In the genomic region with DNA sequence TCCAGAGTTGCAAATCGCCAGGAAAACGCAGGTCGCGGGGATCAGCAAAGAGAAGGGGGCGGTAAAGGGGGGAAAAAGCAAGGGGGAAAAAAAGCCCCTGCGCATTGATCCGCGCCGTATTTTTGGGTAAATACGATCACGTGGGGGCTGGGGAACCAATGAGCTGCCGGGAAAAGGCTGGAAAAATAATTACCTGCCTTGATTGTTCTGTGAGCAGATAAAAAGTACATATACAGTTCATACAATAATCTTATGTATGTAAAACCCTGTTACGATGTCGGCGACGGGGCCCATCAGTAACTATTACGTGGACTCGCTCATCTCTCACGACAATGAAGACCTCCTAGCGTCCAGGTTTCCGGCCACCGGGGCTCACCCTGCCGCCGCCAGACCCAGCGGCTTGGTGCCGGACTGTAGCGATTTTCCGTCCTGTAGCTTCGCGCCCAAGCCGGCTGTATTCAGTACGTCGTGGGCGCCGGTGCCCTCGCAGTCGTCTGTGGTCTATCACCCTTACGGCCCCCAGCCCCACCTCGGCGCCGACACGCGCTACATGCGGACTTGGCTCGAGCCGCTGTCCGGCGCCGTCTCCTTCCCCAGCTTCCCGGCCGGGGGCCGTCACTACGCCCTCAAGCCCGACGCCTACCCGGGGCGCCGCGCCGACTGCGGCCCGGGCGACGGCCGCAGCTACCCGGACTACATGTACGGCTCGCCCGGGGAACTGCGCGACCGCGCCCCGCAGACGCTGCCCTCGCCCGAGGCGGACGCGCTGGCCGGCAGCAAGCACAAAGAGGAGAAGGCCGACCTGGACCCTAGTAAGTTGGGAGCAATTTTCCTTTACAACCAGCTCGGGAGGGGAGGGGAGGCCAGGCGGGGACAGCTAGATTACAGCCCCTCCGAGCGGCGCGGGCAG, we compare ENCODE assay signal across 7 mouse cellular contexts. TPM values are rescaled to one million over a fixed set of nuclear protein-coding genes. Genes with fewer than 3 reads are reported as not detected.
DNase-seq lines count a peak whose midpoint lies in the region; ATAC-seq and TF ChIP-seq lines count a peak whose summit lies in the region.

No protein-coding gene starts in this region.

- H3K4me2 ChIP-seq in forebrain, embryonic 14.5 days (ENCODE audit: low read length): peak overlapping the region; percentile 24
- H3K4me2 ChIP-seq in kidney, postnatal 0 days (ENCODE audit: low read length): peak overlapping the region; percentile 90
- H3K4me2 ChIP-seq in neural tube, embryonic 15.5 days: peak overlapping the region; percentile 70

- no peak for TF ChIP-seq POLR2A in thymus, adult 2 months (IDR thresholded peaks at IDR 0.05; ENCODE audit: control insufficient read depth, extremely low read depth, insufficient read depth, low read length, poor library complexity)

- no peaks in the 10 kb centered on the region for H3K36me3 ChIP-seq in forebrain, embryonic 14.5 days (ENCODE audit: control insufficient read depth, insufficient read depth, low read length)
- H3K36me3 ChIP-seq in kidney, postnatal 0 days (ENCODE audit: insufficient read depth, low read length): no peaks in the 10 kb centered on the region
- no peaks in the 10 kb centered on the region for H3K36me3 ChIP-seq in neural tube, embryonic 15.5 days
- H3K36me3 ChIP-seq in thymus, adult 2 months (ENCODE audit: control insufficient read depth, insufficient read depth, low read length): no peaks in the 10 kb centered on the region

- 0 out of 2 replicates have a peak, but pooled peaks cover 3% of the 10 kb centered on the region for H3K4me1 ChIP-seq in forebrain, embryonic 14.5 days (ENCODE audit: control insufficient read depth, insufficient read depth, low read length)
- H3K4me1 ChIP-seq in kidney, postnatal 0 days (replicated peaks; ENCODE audit: insufficient read depth, low read length): peaks cover 20% of the 10 kb centered on the region
- peaks cover 59% of the 10 kb centered on the region for H3K4me1 ChIP-seq in neural tube, embryonic 15.5 days
- no peaks in the 10 kb centered on the region for H3K4me1 ChIP-seq in thymus, adult 2 months (replicated peaks; ENCODE audit: control insufficient read depth, insufficient read depth, low read length)

- H3K9ac ChIP-seq in forebrain, embryonic 14.5 days (ENCODE audit: low read length): no peak overlapping the region
- H3K9ac ChIP-seq in kidney, postnatal 0 days (ENCODE audit: low read depth, low read length): peak overlapping the region; percentile 97
- peak overlapping the region; percentile 93 for H3K9ac ChIP-seq in neural tube, embryonic 15.5 days (replicated peaks)

- H3K9me3 ChIP-seq in forebrain, embryonic 14.5 days (replicated peaks; ENCODE audit: control insufficient read depth, low read length): no peaks in the 10 kb centered on the region
- H3K9me3 ChIP-seq in kidney, postnatal 0 days (replicated peaks; ENCODE audit: low read length): no peaks in the 10 kb centered on the region
- H3K9me3 ChIP-seq in neural tube, embryonic 15.5 days (replicated peaks): no peaks in the 10 kb centered on the region

- peaks cover 97% of the 10 kb centered on the region for H3K27me3 ChIP-seq in forebrain, embryonic 14.5 days (replicated peaks; ENCODE audit: control insufficient read depth, insufficient read depth, low read length)
- H3K27me3 ChIP-seq in kidney, postnatal 0 days (ENCODE audit: insufficient read depth, low read length): no peaks in the 10 kb centered on the region
- peaks cover 16% of the 10 kb centered on the region; the same call in 1 of the 2 replicates for H3K27me3 ChIP-seq in neural tube, embryonic 15.5 days (replicated peaks)
- peaks cover 34% of the 10 kb centered on the region for H3K27me3 ChIP-seq in thymus, adult 2 months (ENCODE audit: control insufficient read depth, insufficient read depth, low read length)

- peak overlapping the region; percentile 13; the same call in 1 of the 2 replicates for H3K4me3 ChIP-seq in forebrain, embryonic 14.5 days (ENCODE audit: low read depth, low read length)
- peak overlapping the region; percentile 77 for H3K4me3 ChIP-seq in kidney, postnatal 0 days (replicated peaks; ENCODE audit: low read depth, low read length)
- H3K4me3 ChIP-seq in neural tube, embryonic 15.5 days (replicated peaks): peak overlapping the region; percentile 64
- H3K4me3 ChIP-seq in thymus, adult 2 months (ENCODE audit: control insufficient read depth, insufficient read depth, low read length): no peak overlapping the region

- H3K27ac ChIP-seq in forebrain, embryonic 14.5 days (ENCODE audit: low read depth, low read length): no peak overlapping the region
- H3K27ac ChIP-seq in kidney, postnatal 0 days: peak overlapping the region; percentile 96
- H3K27ac ChIP-seq in neural tube, embryonic 15.5 days (replicated peaks): peak overlapping the region; percentile 95
- H3K27ac ChIP-seq in thymus, adult 2 months (ENCODE audit: control insufficient read depth, insufficient read depth, low read length): no peak overlapping the region

- DNase-seq in urinary bladder, postnatal 25 days (ENCODE audit: low spot score): peak; percentile 34
- no peak for DNase-seq in urinary bladder, adult 18-20 months (ENCODE audit: low spot score in 2 of 2)
- DNase-seq in forebrain, embryonic 14.5 days (ENCODE audit: low spot score): no peak
- DNase-seq in kidney, postnatal 0 days (ENCODE audit: low spot score): peak; percentile 92
- DNase-seq in left cerebral cortex, adult 9 months (ENCODE audit: low spot score in 2 of 2): no peak
- DNase-seq in thymus, adult 2 months: no peak

- under 1% methylated on average over 87 of the region's 88 CpGs for WGBS in forebrain, embryonic 14.5 days
- WGBS in kidney, postnatal 0 days: under 1% methylated on average over 88 of the region's 88 CpGs
- WGBS in neural tube, embryonic 15.5 days: under 1% methylated on average over 88 of the region's 88 CpGs
- 5% methylated on average over 88 of the region's 88 CpGs for WGBS in thymus, adult 2 months

- ATAC-seq in forebrain, embryonic 14.5 days: peak; percentile 15; the same call in 1 of the 2 replicates
- ATAC-seq in kidney, postnatal 0 days (replicated peaks; ENCODE audit: low FRiP score, low read depth): 0 out of 2 replicates have a peak, but pooled peaks have one; percentile 9
- 0 out of 2 replicates have a peak, but pooled peaks have one; percentile 10 for ATAC-seq in neural tube, embryonic 15.5 days (ENCODE audit: low FRiP score)

- no peak for TF ChIP-seq CTCF in kidney, postnatal 0 days (IDR thresholded peaks at IDR 0.05; ENCODE audit: low read depth)
- no peak for TF ChIP-seq CTCF in thymus, adult 2 months (IDR thresholded peaks at IDR 0.05; ENCODE audit: borderline replicate concordance, control insufficient read depth, extremely low read depth, insufficient read depth, low read length, poor library complexity)

RNA-seq across cellular contexts. Expression of gene Hoxc9, which starts 5.4 kb away (rescaled TPM):
- not detected in 2 replicates for polyA plus RNA-seq in forebrain, embryonic 14.5 days (2014; fragmentation: Nextera tagmentation; extraction: Ambion mirVana)
- 11.0 and 12.4 TPM in 2 replicates for polyA plus RNA-seq in kidney, postnatal 0 days (2015; fragmentation: Nextera tagmentation; extraction: Ambion mirVana)
- polyA plus RNA-seq in neural tube, embryonic 15.5 days (2015; fragmentation: Nextera tagmentation; extraction: Ambion mirVana): 19.7 and 30.9 TPM in 2 replicates
- polyA plus RNA-seq in thymus, adult 2 months (2012; rRNA removed): 0.05 and 0.14 TPM in 2 replicates

RNA-seq across cellular contexts. Expression of gene Hoxc8, which starts 8.8 kb away (rescaled TPM):
- not detected in 2 replicates for polyA plus RNA-seq in forebrain, embryonic 14.5 days (2014; fragmentation: Nextera tagmentation; extraction: Ambion mirVana)
- 5.8 TPM in 2 replicates for polyA plus RNA-seq in kidney, postnatal 0 days (2015; fragmentation: Nextera tagmentation; extraction: Ambion mirVana)
- 56.5 and 108 TPM in 2 replicates for polyA plus RNA-seq in neural tube, embryonic 15.5 days (2015; fragmentation: Nextera tagmentation; extraction: Ambion mirVana)
- polyA plus RNA-seq in thymus, adult 2 months (2012; rRNA removed): 0.07 and 0.08 TPM in 2 replicates

RNA-seq across cellular contexts. Expression of gene Hoxc5, which starts 14.4 kb away (rescaled TPM):
- not detected in 2 replicates for polyA plus RNA-seq in forebrain, embryonic 14.5 days (2014; fragmentation: Nextera tagmentation; extraction: Ambion mirVana)
- polyA plus RNA-seq in kidney, postnatal 0 days (2015; fragmentation: Nextera tagmentation; extraction: Ambion mirVana): 2.7 and 3.9 TPM in 2 replicates
- polyA plus RNA-seq in neural tube, embryonic 15.5 days (2015; fragmentation: Nextera tagmentation; extraction: Ambion mirVana): 14.6 and 20.7 TPM in 2 replicates
- polyA plus RNA-seq in thymus, adult 2 months (2012; rRNA removed): 0.15 and 0.32 TPM in 2 replicates

RNA-seq across cellular contexts. Expression of gene Hoxc10, which starts 15.0 kb away (rescaled TPM):
- polyA plus RNA-seq in forebrain, embryonic 14.5 days (2014; fragmentation: Nextera tagmentation; extraction: Ambion mirVana): not detected in 2 replicates
- polyA plus RNA-seq in kidney, postnatal 0 days (2015; fragmentation: Nextera tagmentation; extraction: Ambion mirVana): 30.6 and 34.1 TPM in 2 replicates
- 51.3 and 71.0 TPM in 2 replicates for polyA plus RNA-seq in neural tube, embryonic 15.5 days (2015; fragmentation: Nextera tagmentation; extraction: Ambion mirVana)
- 0.10 and 0.15 TPM in 2 replicates for polyA plus RNA-seq in thymus, adult 2 months (2012; rRNA removed)

RNA-seq across cellular contexts. Expression of gene Hoxc6, which starts 16.4 kb away (rescaled TPM):
- not detected in 2 replicates for polyA plus RNA-seq in forebrain, embryonic 14.5 days (2014; fragmentation: Nextera tagmentation; extraction: Ambion mirVana)
- polyA plus RNA-seq in kidney, postnatal 0 days (2015; fragmentation: Nextera tagmentation; extraction: Ambion mirVana): 7.8 and 9.3 TPM in 2 replicates
- polyA plus RNA-seq in neural tube, embryonic 15.5 days (2015; fragmentation: Nextera tagmentation; extraction: Ambion mirVana): 23.4 and 35.1 TPM in 2 replicates
- polyA plus RNA-seq in thymus, adult 2 months (2012; rRNA removed): 0.23 and 0.43 TPM in 2 replicates

Comparison
In these comparisons a context has a peak if more than half of its experiments do, and no peak if none do; other contexts are left out.
1. DNase-seq: peak in urinary bladder, postnatal 25 days (single experiment) and kidney, postnatal 0 days (single experiment); none in urinary bladder, adult 18-20 months (0 of 2), forebrain, embryonic 14.5 days (single experiment), left cerebral cortex, adult 9 months (0 of 2) and thymus, adult 2 months (single experiment).
2. H3K27ac ChIP-seq: peak in kidney, postnatal 0 days (single experiment) and neural tube, embryonic 15.5 days (single experiment); none in forebrain, embryonic 14.5 days (single experiment) and thymus, adult 2 months (single experiment).
3. H3K4me2 ChIP-seq: peak in every context shown above with its lines; median percentile 90 in kidney, postnatal 0 days; 70 in neural tube, embryonic 15.5 days; 24 in forebrain, embryonic 14.5 days.
4. RNA of gene Hoxc9, which starts 5.4 kb away (polyA plus RNA-seq): 19.7 to 30.9 TPM in neural tube, embryonic 15.5 days and 11.0 to 12.4 TPM in kidney, postnatal 0 days; 0.05 to 0.14 TPM in thymus, adult 2 months and not detected in forebrain, embryonic 14.5 days; every median in the first group is over 10 times any median in the second.
5. Peak in every context shown above with its lines, with median percentiles within 50 percentile points of each other: ATAC-seq.